Mouse (Mus musculus): Measurements from ENCODE around the gene Klf2. TPM values are rescaled to one million over a fixed set of nuclear protein-coding genes. Genes with fewer than 3 reads are reported as not detected.

The Klf2 gene
- total and polyA plus RNA-seq, 3 experiments, result 0.12 to 1.4 TPM; not detected in 1

GRCm38 (mm10) chr8:72322471-72322889 lies 3.6 kb downstream of the Klf2 start (continued):
- TF ChIP-seq RAD21 (IDR thresholded peaks at IDR 0.05; ENCODE audit: low read depth, low read length) (no peak), ZKSCAN1 (IDR thresholded peaks at IDR 0.05; ENCODE audit: borderline replicate concordance, low read depth, low read length) (no peak), PAX5 (IDR thresholded peaks at IDR 0.05; ENCODE audit: low read length) (no peak), USF1 (IDR thresholded peaks at IDR 0.05; ENCODE audit: low read depth, low read length) (no peak), MYC (IDR thresholded peaks at IDR 0.05; ENCODE audit: low read depth, low read length) (no peak), JUND (conservative IDR thresholded peaks at IDR 0.05; ENCODE audit: low read depth, low read length) (no peak), MAX (IDR thresholded peaks at IDR 0.05; ENCODE audit: low read length) (no peak), MEF2A (IDR thresholded peaks at IDR 0.05; ENCODE audit: borderline replicate concordance, low read depth, low read length) (no peak), SIN3A (IDR thresholded peaks at IDR 0.05; ENCODE audit: low read length) (no peak)

- Histone ChIP-seq H3K9ac (ENCODE audit: insufficient read depth, low read depth) (no peak overlapping the region), H3K4me3 (replicated peaks in 1 of 3; ENCODE audit: low read depth in 2 of 3, low read length in 2 of 3, poor library complexity in 1 of 3) (no peak overlapping the region), H3K79me2 (replicated peaks; ENCODE audit: control insufficient read depth, extremely low read depth, insufficient read depth, poor library complexity, severe bottlenecking) (no peaks in the 10 kb centered on the region), H3K27me3 (replicated peaks) (peaks cover 2% of the 10 kb centered on the region), H3K27ac (ENCODE audit: insufficient read depth, low read depth) (no peak overlapping the region), H3K9me3 (replicated peaks; ENCODE audit: low read length) (peaks cover 20% of the 10 kb centered on the region), H3K4me2 (ENCODE audit: insufficient read depth, low read depth, poor library complexity, severe bottlenecking) (no peak overlapping the region), H3K4me1 (ENCODE audit: control insufficient read depth in 1 of 2, insufficient read depth in 2 of 2) (peaks cover 15 to 50% of the 10 kb centered on the region in 2 experiments), H3K36me3 (replicated peaks in 1 of 2; ENCODE audit: control insufficient read depth in 1 of 2, insufficient read depth in 1 of 2, low read length in 1 of 2) (peaks cover 0 to 2% of the 10 kb centered on the region in 2 experiments)
- dilution Hi-C loops (cut with MboI; ENCODE audit: extremely low pct_ligation_motif_present, extremely low pct_unique_long_range_greater_than_20kb, low sequenced_read_pairs) (no loop called here), in situ Hi-C loops (cut with MboI; ENCODE audit: low pct_ligation_motif_present, low pct_unique_long_range_greater_than_20kb, low sequenced_read_pairs) (no loop called here)
- TF ChIP-seq JUN (IDR thresholded peaks at IDR 0.05; ENCODE audit: insufficient read depth, low read depth, low read length) (no peak), ETS1 (conservative IDR thresholded peaks at IDR 0.05; ENCODE audit: low read depth, low read length) (peak; percentile 17; the same call in 1 of the 2 replicates)
- no peak for DNase-seq (ENCODE audit: extremely low read depth)
Measured at GRCm38 (mm10) chr8:72323131-72323725, 4.4 kb downstream of the Klf2 start.

- H3K27ac ChIP-seq (ENCODE audit: insufficient read depth, low read depth), result no peak overlapping the region
- in situ Hi-C loops (cut with MboI; ENCODE audit: low pct_ligation_motif_present, low pct_unique_long_range_greater_than_20kb, low sequenced_read_pairs), result no loop called here
Measured at GRCm38 (mm10) chr8:72324036-72324706, 5.3 kb downstream of the Klf2 start.

More at GRCm38 (mm10) chr8:72324036-72324706, 5.3 kb downstream of the Klf2 start:
- no peak for DNase-seq (ENCODE audit: extremely low read depth)
- H3K27me3 ChIP-seq (replicated peaks), result peaks cover 2% of the 10 kb centered on the region
- no peaks in the 10 kb centered on the region for H3K79me2 ChIP-seq (replicated peaks; ENCODE audit: control insufficient read depth, extremely low read depth, insufficient read depth, poor library complexity, severe bottlenecking)
- no peak overlapping the region for H3K4me3 ChIP-seq (replicated peaks in 1 of 3; ENCODE audit: low read depth in 2 of 3, low read length in 2 of 3, poor library complexity in 1 of 3)
- H3K4me1 ChIP-seq (ENCODE audit: control insufficient read depth in 1 of 2, insufficient read depth in 2 of 2), result peaks cover 12 to 43% of the 10 kb centered on the region in 2 experiments
- peaks cover 17% of the 10 kb centered on the region for H3K9me3 ChIP-seq (replicated peaks; ENCODE audit: low read length)
- no peak overlapping the region for H3K4me2 ChIP-seq (ENCODE audit: insufficient read depth, low read depth, poor library complexity, severe bottlenecking)
- no peak overlapping the region for H3K9ac ChIP-seq (ENCODE audit: insufficient read depth, low read depth)
- dilution Hi-C loops (cut with MboI; ENCODE audit: extremely low pct_ligation_motif_present, extremely low pct_unique_long_range_greater_than_20kb, low sequenced_read_pairs), result no loop called here
- H3K36me3 ChIP-seq (replicated peaks in 1 of 2; ENCODE audit: control insufficient read depth in 1 of 2, insufficient read depth in 1 of 2, low read length in 1 of 2), result peaks cover 0 to 2% of the 10 kb centered on the region in 2 experiments
- TF ChIP-seq NRF1 (IDR thresholded peaks at IDR 0.05; ENCODE audit: low read depth, low read length), result no peak
- TF ChIP-seq CHD2 (IDR thresholded peaks at IDR 0.05; ENCODE audit: low read length), result no peak
- TF ChIP-seq RCOR1 (conservative IDR thresholded peaks at IDR 0.05; ENCODE audit: low read depth, low read length), result no peak
- no peak for TF ChIP-seq USF2 (conservative IDR thresholded peaks at IDR 0.05; ENCODE audit: low read depth, low read length)
- TF ChIP-seq MAX (IDR thresholded peaks at IDR 0.05; ENCODE audit: low read length), result no peak
- no peak for TF ChIP-seq ELF1 (IDR thresholded peaks at IDR 0.05; ENCODE audit: low read depth, low read length)
- no peak for TF ChIP-seq MAFK (IDR thresholded peaks at IDR 0.05; ENCODE audit: insufficient replicate concordance, low read length)
- no peak for TF ChIP-seq SIN3A (IDR thresholded peaks at IDR 0.05; ENCODE audit: low read length)
- TF ChIP-seq NELFE (IDR thresholded peaks at IDR 0.05; ENCODE audit: low read depth, low read length), result no peak
- TF ChIP-seq ETS1 (conservative IDR thresholded peaks at IDR 0.05; ENCODE audit: low read depth, low read length), result no peak
- no peak for TF ChIP-seq E2F4 (IDR thresholded peaks at IDR 0.05; ENCODE audit: insufficient replicate concordance, low read depth, low read length)
- TF ChIP-seq PAX5 (IDR thresholded peaks at IDR 0.05; ENCODE audit: low read length), result no peak
- no peak for TF ChIP-seq POLR2AphosphoS2 (IDR thresholded peaks at IDR 0.05; ENCODE audit: low read depth, low read length)
- TF ChIP-seq MYC (IDR thresholded peaks at IDR 0.05; ENCODE audit: low read depth, low read length), result no peak
- TF ChIP-seq KAT2A (IDR thresholded peaks at IDR 0.05; ENCODE audit: insufficient replicate concordance, low read length), result no peak
- TF ChIP-seq TBP (conservative IDR thresholded peaks at IDR 0.05; ENCODE audit: low read depth, low read length), result no peak

Data from CH12.LX (cell line).